Mouse (Mus musculus) lung, postnatal 0 days (tissue): ENCODE data around the gene Pld4. TPM values are rescaled to one million over a fixed set of nuclear protein-coding genes. Genes with fewer than 3 reads are reported as not detected.

ENCODE experiments used
- ATAC-seq: fragments of 200-750 bp; cut with Nextera tagmentation; 2 replicates; pipeline ENCODE4 v1.8.0; 2017; ENCODE audit warnings: moderate library complexity
- DNase-seq: peaks from one replicate; pipeline ENCODE4 v3.0.0-alpha.2; 2016; ENCODE audit warnings: low spot score
- H3K27ac ChIP-seq: fragments of 300-500 bp; sonication (generic); 2 replicates; pipeline ENCODE4 v1.5.1; 2014; ENCODE audit warnings: antibody characterized with exemption, mild to moderate bottlenecking, low read length, mixed read lengths
- H3K27me3 ChIP-seq: fragments of 300-500 bp; sonication (generic); replicated peaks from 2 replicates; pipeline ENCODE4 v1.6.1; 2014; ENCODE audit warnings: low read length, mixed read lengths; ENCODE audit not compliant: insufficient read depth
- H3K36me3 ChIP-seq: fragments of 300-500 bp; sonication (generic); 2 replicates; pipeline ENCODE4 v1.6.1; 2014; ENCODE audit warnings: low read length, mixed read lengths; ENCODE audit not compliant: insufficient read depth
- H3K4me1 ChIP-seq: fragments of 300-500 bp; sonication (generic); 2 replicates; pipeline ENCODE4 v1.6.1; 2014; ENCODE audit warnings: antibody characterized with exemption, low read depth, low read length, mixed read lengths; ENCODE audit not compliant: insufficient read depth
- H3K4me2 ChIP-seq: fragments of 300-500 bp; sonication (generic); replicated peaks from 2 replicates; pipeline ENCODE4 v1.6.1; 2014; ENCODE audit warnings: low read depth, mild to moderate bottlenecking, low read length, moderate library complexity, mixed read lengths
- H3K4me3 ChIP-seq: fragments of 300-500 bp; sonication (generic); 2 replicates; pipeline ENCODE4 v1.5.1; 2014; ENCODE audit warnings: low read depth, low read length
- H3K9ac ChIP-seq: fragments of 300-500 bp; sonication (generic); replicated peaks from 2 replicates; pipeline ENCODE4 v1.6.1; 2014; ENCODE audit warnings: low read depth, mild to moderate bottlenecking
- H3K9me3 ChIP-seq: fragments of 300-500 bp; sonication (generic); 2 replicates; pipeline ENCODE4 v1.6.1; 2016; ENCODE audit warnings: low read length, mixed read lengths
- CTCF ChIP-seq: IDR thresholded peaks from 2 replicates; pipeline ENCODE4 v1.5.1; 2016; ENCODE audit warnings: antibody characterized with exemption, mild to moderate bottlenecking
- EP300 ChIP-seq: IDR thresholded peaks from 2 replicates; pipeline ENCODE4 v1.6.1; 2016; ENCODE audit warnings: antibody characterized with exemption, mild to moderate bottlenecking, control low read depth
- WGBS: fragments of 180-500 bp; shearing (Covaris S2); extraction: QIAGEN DNeasy Blood & Tissue Kit; methylation state at CpG from one replicate; pipeline ENCODE4 v1.1.7; 2014; 5-methylcytosine and 5-hydroxymethylcytosine counted together
- polyA plus RNA-seq: library from polyadenylated mRNA; unstranded; fragments of >200 nt; fragmentation: Nextera tagmentation; extraction: Ambion mirVana; gene quantifications from 2 replicates; pipeline ENCODE4 v1.2.1, GENCODE M21; 2015

Pld4 gene
- polyA plus RNA-seq, 1 experiment from 2014 or later = 23.8 TPM

DNA sequence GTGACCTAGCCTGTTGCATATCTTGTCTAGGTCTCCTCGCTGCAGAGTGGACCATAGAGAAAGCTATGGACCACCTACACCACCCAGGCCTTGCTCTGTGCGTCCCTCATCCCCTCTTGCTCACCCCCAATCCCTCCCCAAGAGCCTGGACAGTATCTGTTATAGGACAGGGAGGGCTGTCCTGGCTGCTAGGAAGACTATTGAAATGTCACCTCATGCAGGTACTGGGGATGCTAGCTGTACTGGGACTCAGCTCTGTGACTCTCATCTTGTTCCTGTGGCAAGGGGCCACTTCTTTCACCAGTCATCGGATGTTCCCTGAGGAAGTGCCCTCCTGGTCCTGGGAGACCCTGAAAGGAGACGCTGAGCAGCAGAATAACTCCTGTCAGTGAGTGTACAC, 2.7 kb downstream of the Pld4 start:
- Histone ChIP-seq H3K4me2 (no peak overlapping the region), H3K27ac (no peak overlapping the region), H3K9ac (no peak overlapping the region), H3K4me3 (no peak overlapping the region), H3K9me3 (no peaks in the 10 kb centered on the region), H3K4me1 (no peaks in the 10 kb centered on the region), H3K36me3 (no peaks in the 10 kb centered on the region), H3K27me3 (no peaks in the 10 kb centered on the region)
- ATAC-seq (no peak), DNase-seq (no peak)
- WGBS = 80% methylated on average over 4 of the region's 4 CpGs
- TF ChIP-seq EP300 (no peak), CTCF (no peak)

DNA sequence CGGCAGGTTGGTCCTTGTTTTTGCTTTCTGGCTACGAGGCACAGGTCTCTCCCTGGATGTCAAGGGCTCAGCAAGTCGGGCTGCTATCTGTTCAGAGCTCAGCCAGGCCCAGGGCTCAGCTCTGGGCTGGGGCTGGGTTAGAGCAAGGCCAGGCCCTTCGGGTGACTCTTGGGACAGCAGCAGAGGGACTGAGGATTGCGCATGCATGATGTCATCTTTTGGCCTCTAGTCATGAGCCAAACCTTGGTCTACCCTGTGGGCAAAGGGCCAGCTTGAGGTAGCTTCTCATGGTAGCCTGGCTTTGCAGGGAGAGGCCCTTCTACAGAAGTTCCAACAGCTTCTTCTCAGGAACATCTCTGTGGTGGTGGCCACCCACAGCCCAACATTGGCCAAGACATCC, 3.7 kb downstream of the Pld4 start:
- Histone ChIP-seq H3K9ac (no peak overlapping the region), H3K4me2 (no peak overlapping the region), H3K9me3 (no peaks in the 10 kb centered on the region), H3K36me3 (no peaks in the 10 kb centered on the region), H3K27ac (no peak overlapping the region), H3K27me3 (no peaks in the 10 kb centered on the region), H3K4me1 (no peaks in the 10 kb centered on the region), H3K4me3 (no peak overlapping the region)
- TF ChIP-seq CTCF (no peak), EP300 (no peak)
- ATAC-seq = no peak
- no peak for DNase-seq
- WGBS = 81% methylated on average over 5 of the region's 5 CpGs

DNA sequence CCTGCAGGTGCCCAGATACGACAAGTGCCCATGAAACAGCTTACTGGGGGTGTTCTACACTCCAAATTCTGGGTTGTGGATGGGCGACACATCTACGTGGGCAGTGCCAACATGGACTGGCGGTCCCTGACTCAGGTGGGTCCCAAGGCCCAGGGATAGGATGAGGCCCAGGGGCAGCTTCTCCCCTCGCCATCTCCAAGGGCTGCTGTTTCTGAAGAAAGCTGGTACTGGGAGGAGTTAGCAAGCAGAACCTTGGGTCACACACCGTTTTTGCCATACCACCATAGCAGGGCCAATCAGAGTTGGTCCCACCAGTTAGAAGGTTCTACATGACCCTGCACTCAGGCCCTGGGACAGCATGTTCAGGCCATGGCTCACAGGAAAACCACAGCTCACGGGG, 4.5 kb downstream of the Pld4 start:
- DNase-seq (no peak), ATAC-seq (no peak)
- 80% methylated on average over 7 of the region's 7 CpGs for WGBS
- no peaks in the 10 kb centered on the region for H3K9me3 ChIP-seq
- no peaks in the 10 kb centered on the region for H3K27me3 ChIP-seq
- no peak overlapping the region for H3K27ac ChIP-seq
- no peak overlapping the region for H3K4me2 ChIP-seq
- TF ChIP-seq CTCF (no peak), EP300 (no peak)
- H3K4me1 ChIP-seq = no peaks in the 10 kb centered on the region
- H3K9ac ChIP-seq = no peak overlapping the region
- no peaks in the 10 kb centered on the region for H3K36me3 ChIP-seq
- no peak overlapping the region for H3K4me3 ChIP-seq

DNA sequence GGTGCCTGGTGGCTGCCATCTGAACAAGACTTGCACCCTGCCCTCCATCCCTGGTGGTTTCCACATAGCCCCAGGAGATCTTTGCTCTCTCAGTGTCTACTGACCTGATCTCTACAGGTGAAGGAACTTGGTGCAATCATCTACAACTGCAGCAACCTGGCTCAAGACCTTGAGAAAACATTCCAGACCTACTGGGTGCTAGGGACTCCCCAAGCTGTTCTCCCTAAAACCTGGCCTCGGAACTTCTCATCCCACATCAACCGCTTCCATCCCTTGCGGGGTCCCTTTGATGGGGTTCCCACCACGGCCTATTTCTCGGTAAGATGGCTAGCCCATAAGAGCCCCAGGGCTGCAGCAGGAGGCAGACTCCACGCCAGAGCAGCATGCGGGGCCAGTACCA, 6.1 kb downstream of the Pld4 start:
- ATAC-seq (no peak), DNase-seq (no peak)
- no peak overlapping the region for H3K9ac ChIP-seq
- H3K4me2 ChIP-seq = no peak overlapping the region
- no peaks in the 10 kb centered on the region for H3K4me1 ChIP-seq
- H3K4me3 ChIP-seq = no peak overlapping the region
- TF ChIP-seq CTCF = no peak
- no peak for TF ChIP-seq EP300
- 88% methylated on average over 7 of the region's 7 CpGs for WGBS
- H3K9me3 ChIP-seq = no peaks in the 10 kb centered on the region
- H3K36me3 ChIP-seq = no peaks in the 10 kb centered on the region
- no peak overlapping the region for H3K27ac ChIP-seq
- H3K27me3 ChIP-seq = no peaks in the 10 kb centered on the region

DNA sequence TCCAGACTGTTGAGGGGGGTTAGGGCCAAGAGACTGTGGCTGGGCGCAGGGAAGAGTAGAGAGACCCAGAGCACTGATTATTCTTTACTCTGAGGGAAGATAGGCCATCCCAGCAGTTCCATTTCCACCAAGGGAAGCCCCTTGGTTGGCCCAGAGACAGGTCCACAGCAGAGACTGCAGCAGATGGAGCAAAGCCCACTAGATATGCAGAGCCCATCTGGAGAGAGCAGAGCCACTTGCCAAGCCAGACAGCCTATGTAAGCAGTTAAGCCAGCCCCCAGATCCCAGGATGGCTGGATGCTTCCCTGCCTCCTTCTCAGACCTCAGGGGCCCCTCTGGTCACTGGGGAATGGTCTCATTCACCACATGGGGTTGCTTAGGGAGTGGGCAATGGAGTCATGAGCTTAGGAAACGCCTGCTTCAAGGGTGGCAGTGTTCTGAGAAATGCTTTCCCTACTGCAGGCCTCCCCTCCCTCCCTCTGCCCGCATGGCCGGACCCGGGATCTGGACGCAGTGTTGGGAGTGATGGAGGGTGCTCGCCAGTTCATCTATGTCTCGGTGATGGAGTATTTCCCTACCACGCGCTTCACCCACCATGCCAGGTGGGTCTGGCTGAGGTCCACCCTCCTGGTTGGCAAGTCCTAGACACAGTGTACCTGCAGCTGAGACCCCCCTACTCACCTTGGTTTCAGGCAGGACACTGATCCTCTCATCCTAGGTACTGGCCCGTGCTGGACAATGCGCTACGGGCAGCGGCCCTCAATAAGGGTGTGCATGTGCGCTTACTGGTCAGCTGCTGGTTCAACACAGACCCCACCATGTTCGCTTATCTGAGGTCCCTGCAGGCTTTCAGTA, 6.8 kb downstream of the Pld4 start:
- ATAC-seq (no peak), DNase-seq (no peak)
- H3K4me3 ChIP-seq = no peak overlapping the region
- no peak overlapping the region for H3K4me2 ChIP-seq
- no peak overlapping the region for H3K9ac ChIP-seq
- H3K9me3 ChIP-seq = no peaks in the 10 kb centered on the region
- 91% methylated on average over 16 of the region's 16 CpGs for WGBS
- TF ChIP-seq CTCF = no peak
- H3K27ac ChIP-seq = no peak overlapping the region
- no peaks in the 10 kb centered on the region for H3K36me3 ChIP-seq
- no peaks in the 10 kb centered on the region for H3K4me1 ChIP-seq
- no peaks in the 10 kb centered on the region for H3K27me3 ChIP-seq

DNA sequence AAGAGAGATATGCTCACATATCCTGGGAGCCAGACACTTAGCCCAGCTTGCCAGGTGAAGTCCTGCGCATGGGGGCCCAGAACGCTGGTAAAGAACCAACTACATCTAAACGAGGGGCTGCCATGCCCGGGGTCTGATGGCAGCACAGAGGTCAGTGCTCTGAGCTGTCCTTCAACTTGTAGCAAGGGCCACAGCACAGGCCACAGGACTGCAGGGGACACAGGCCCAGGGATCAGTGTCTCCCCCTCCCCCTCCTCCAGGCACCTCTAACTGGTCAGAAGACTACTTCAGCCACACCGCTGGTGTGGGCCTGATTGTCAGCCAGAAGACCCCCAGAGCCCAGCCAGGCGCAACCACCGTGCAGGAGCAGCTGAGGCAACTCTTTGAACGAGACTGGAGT, 7.7 kb downstream of the Pld4 start:
- no peaks in the 10 kb centered on the region for H3K27me3 ChIP-seq
- H3K4me1 ChIP-seq = no peaks in the 10 kb centered on the region

More for the DNA sequence above, 7.7 kb downstream of the Pld4 start:
- DNase-seq (no peak), ATAC-seq (no peak)
- H3K36me3 ChIP-seq = no peaks in the 10 kb centered on the region
- no peaks in the 10 kb centered on the region for H3K9me3 ChIP-seq
- WGBS = 81% methylated on average over 8 of the region's 8 CpGs
- no peak overlapping the region for H3K9ac ChIP-seq
- H3K27ac ChIP-seq = no peak overlapping the region
- no peak overlapping the region for H3K4me3 ChIP-seq
- no peak overlapping the region for H3K4me2 ChIP-seq
- TF ChIP-seq CTCF (no peak), EP300 (no peak)
